Mouse (Mus musculus): ENCODE results near the gene Gm10638. TPM values are rescaled to one million over a fixed set of nuclear protein-coding genes. Genes with fewer than 3 reads are reported as not detected.

Gene Gm10638
- total and polyA plus RNA-seq, 3 experiments, result 0.23 to 0.52 TPM; not detected in 1

DNA sequence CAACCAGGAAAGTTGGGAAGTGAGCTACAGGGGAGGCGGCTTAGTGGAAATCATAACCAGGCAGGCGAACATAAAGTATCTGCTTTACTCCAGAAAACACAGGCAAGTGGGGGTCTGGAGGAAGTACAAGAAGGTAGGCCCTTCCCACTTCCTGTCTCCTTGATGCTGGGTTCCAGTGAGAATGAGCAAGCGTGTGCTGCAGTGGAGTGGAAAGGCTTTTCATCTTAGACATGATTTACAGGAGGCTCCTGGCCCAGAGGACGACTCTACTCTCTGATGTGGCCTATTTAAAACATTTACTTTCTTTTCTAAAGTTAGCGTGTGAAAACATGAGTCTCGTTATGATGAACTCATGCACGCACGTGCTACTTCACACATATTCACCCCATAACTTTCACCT, 33.7 kb downstream of the Gm10638 start:
- no peak overlapping the region for H3K4me3 ChIP-seq (ENCODE audit: control insufficient read depth in 1 of 2, insufficient read depth in 1 of 2, low read depth in 2 of 2, low read length in 2 of 2)
- H3K9me3 ChIP-seq (replicated peaks; ENCODE audit: insufficient read depth, low read length), result no peaks in the 10 kb centered on the region
- H3K27ac ChIP-seq (ENCODE audit: control insufficient read depth, low read depth, low read length), result no peak overlapping the region
- no peaks in the 10 kb centered on the region for H3K36me3 ChIP-seq (ENCODE audit: control insufficient read depth in 1 of 2, insufficient read depth in 2 of 2, low read length in 2 of 2)
- no peak for DNase-seq (ENCODE audit: low read depth, low spot score)
- H3K79me2 ChIP-seq (ENCODE audit: control insufficient read depth, insufficient read depth, low read length, poor library complexity), result no peaks in the 10 kb centered on the region
- peaks cover 0 to 5% of the 10 kb centered on the region in 2 experiments; a peak in 1 of 4 replicates for H3K4me1 ChIP-seq (ENCODE audit: control insufficient read depth in 1 of 2, insufficient read depth in 2 of 2, low read length in 2 of 2)
- H3K27me3 ChIP-seq (ENCODE audit: control insufficient read depth in 1 of 2, insufficient read depth in 2 of 2, low read length in 2 of 2), result no peaks in the 10 kb centered on the region
- TF ChIP-seq USF2 (IDR thresholded peaks at IDR 0.05; ENCODE audit: borderline replicate concordance in 1 of 2, insufficient read depth in 1 of 2, low read depth in 1 of 2, low read length in 2 of 2), result no peak
- TF ChIP-seq E2F4 (IDR thresholded peaks at IDR 0.05; ENCODE audit: borderline replicate concordance, low read depth, low read length), result no peak
- no peak for TF ChIP-seq RAD21 (IDR thresholded peaks at IDR 0.05; ENCODE audit: low read depth, low read length)
- no peak for TF ChIP-seq ZMIZ1 (IDR thresholded peaks at IDR 0.05; ENCODE audit: low read depth, low read length)
- no peak for TF ChIP-seq JUND (IDR thresholded peaks at IDR 0.05; ENCODE audit: low read depth, low read length)
- H3K9ac ChIP-seq (ENCODE audit: control insufficient read depth, low read depth, low read length, poor library complexity, severe bottlenecking), result no peak overlapping the region

DNA sequence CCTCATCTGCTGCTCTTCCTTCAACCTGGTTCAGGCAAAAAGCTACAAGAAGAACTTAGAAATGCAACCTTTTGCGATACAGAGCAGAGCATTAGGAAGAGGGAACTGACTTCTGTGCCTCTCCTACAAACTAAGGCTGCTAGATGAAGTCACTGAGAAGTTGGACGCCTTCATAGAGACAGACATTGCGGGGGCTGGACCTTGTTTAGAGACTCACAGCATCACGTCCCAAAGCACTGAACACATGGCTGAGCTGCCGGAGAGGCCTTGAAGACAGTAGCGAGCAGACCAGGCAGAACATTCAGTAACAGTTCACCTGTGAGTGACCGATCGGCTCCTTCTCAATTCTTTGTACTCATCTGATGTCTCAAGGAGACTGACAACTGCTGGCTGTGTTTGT, 35.6 kb downstream of the Gm10638 start:
- Histone ChIP-seq H3K4me3 (ENCODE audit: control insufficient read depth in 1 of 2, insufficient read depth in 1 of 2, low read depth in 2 of 2, low read length in 2 of 2) (no peak overlapping the region), H3K36me3 (ENCODE audit: control insufficient read depth in 1 of 2, insufficient read depth in 2 of 2, low read length in 2 of 2) (no peaks in the 10 kb centered on the region), H3K9ac (ENCODE audit: control insufficient read depth, low read depth, low read length, poor library complexity, severe bottlenecking) (no peak overlapping the region), H3K27me3 (ENCODE audit: control insufficient read depth in 1 of 2, insufficient read depth in 2 of 2, low read length in 2 of 2) (no peaks in the 10 kb centered on the region), H3K79me2 (ENCODE audit: control insufficient read depth, insufficient read depth, low read length, poor library complexity) (no peaks in the 10 kb centered on the region), H3K4me1 (ENCODE audit: control insufficient read depth in 1 of 2, insufficient read depth in 2 of 2, low read length in 2 of 2) (peaks cover 0 to 5% of the 10 kb centered on the region in 2 experiments; a peak in 1 of 4 replicates), H3K27ac (ENCODE audit: control insufficient read depth, low read depth, low read length) (no peak overlapping the region), H3K9me3 (replicated peaks; ENCODE audit: insufficient read depth, low read length) (no peaks in the 10 kb centered on the region)
- no peak for TF ChIP-seq MAZ (IDR thresholded peaks at IDR 0.05; ENCODE audit: low read depth, low read length)
- no peak for TF ChIP-seq MAX (IDR thresholded peaks at IDR 0.05; ENCODE audit: low read length)
- TF ChIP-seq SMC3 (IDR thresholded peaks at IDR 0.05; ENCODE audit: low read depth, low read length), result no peak
- TF ChIP-seq CHD2 (IDR thresholded peaks at IDR 0.05; ENCODE audit: low read length), result no peak
- TF ChIP-seq NELFE (IDR thresholded peaks at IDR 0.05; ENCODE audit: low read depth, low read length), result no peak
- no peak for TF ChIP-seq E2F4 (IDR thresholded peaks at IDR 0.05; ENCODE audit: borderline replicate concordance, low read depth, low read length)
- TF ChIP-seq MXI1 (IDR thresholded peaks at IDR 0.05; ENCODE audit: low read depth, low read length), result no peak
- no peak for TF ChIP-seq TCF12 (IDR thresholded peaks at IDR 0.05; ENCODE audit: low read depth, low read length)
- no peak for TF ChIP-seq HCFC1 (IDR thresholded peaks at IDR 0.05; ENCODE audit: low read depth, low read length)
- no peak for TF ChIP-seq RCOR1 (IDR thresholded peaks at IDR 0.05; ENCODE audit: low read depth, low read length)
- no peak for TF ChIP-seq MEF2A (IDR thresholded peaks at IDR 0.05; ENCODE audit: extremely low read depth, insufficient replicate concordance, low read depth, low read length, poor library complexity, severe bottlenecking)
- no peak for TF ChIP-seq TAL1 (IDR thresholded peaks at IDR 0.05; ENCODE audit: low read length)
- no peak for TF ChIP-seq ZNF384 (IDR thresholded peaks at IDR 0.05; ENCODE audit: low read depth, low read length)
- no peak for DNase-seq (ENCODE audit: low read depth, low spot score)
